Mouse (Mus musculus) cortical plate, adult 2 months (tissue): ENCODE measurements at regions not wholly inside any gene's neighbourhood (a gene's known extent, or its start where the extent isn't known, plus 50 kb on each side); places are given as distances from the start of the nearest gene placed in this dataset.

ENCODE experiments used
- H3K27ac ChIP-seq: fragments of 200-500 bp; 2 replicates; pipeline ENCODE4 v1.5.1; 2012; ENCODE audit warnings: low read length, control low read depth, inconsistent platforms; ENCODE audit not compliant: insufficient read depth
- H3K4me1 ChIP-seq: fragments of 200-500 bp; 2 replicates; pipeline ENCODE4 v1.6.1; 2011; ENCODE audit warnings: low read length; ENCODE audit not compliant: control insufficient read depth, insufficient read depth
- H3K4me3 ChIP-seq: fragments of 200-500 bp; 2 replicates; pipeline ENCODE4 v1.5.1; 2011; ENCODE audit warnings: mild to moderate bottlenecking, low read length, control low read depth; ENCODE audit not compliant: insufficient read depth
- CTCF ChIP-seq: fragments of 200-500 bp; IDR thresholded peaks from 2 replicates; pipeline ENCODE4 v1.5.1; 2011; ENCODE audit warnings: mild to moderate bottlenecking, control low read depth, low read length; ENCODE audit not compliant: insufficient read depth; ENCODE audit errors: extremely low read depth
- POLR2A ChIP-seq: fragments of 200-500 bp; IDR thresholded peaks from 2 replicates; pipeline ENCODE4 v1.6.1; 2011; ENCODE audit warnings: mild to moderate bottlenecking, low read length, control low read depth; ENCODE audit not compliant: insufficient read depth; ENCODE audit errors: extremely low read depth

DNA sequence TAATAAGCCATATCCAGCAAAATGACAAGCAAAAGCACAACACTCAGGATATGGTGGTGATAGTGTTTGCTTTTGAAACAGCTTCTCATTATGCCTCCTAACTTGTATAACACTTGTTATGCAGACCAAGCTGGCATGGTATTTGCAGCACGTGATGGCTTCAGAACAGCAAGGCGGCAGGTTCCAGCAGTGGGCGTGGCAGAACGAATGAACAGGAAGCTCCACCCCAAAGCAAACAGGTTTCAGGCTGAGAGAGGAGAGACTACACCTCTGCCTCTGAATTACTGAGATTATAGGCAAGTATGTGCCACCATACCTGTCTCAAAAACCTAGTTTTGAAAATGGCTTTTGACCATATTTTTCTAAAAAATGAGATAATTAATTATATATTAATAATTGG is 145.2 kb downstream of the Tmsb4x start:
- no peak overlapping the region for H3K27ac ChIP-seq

DNA sequence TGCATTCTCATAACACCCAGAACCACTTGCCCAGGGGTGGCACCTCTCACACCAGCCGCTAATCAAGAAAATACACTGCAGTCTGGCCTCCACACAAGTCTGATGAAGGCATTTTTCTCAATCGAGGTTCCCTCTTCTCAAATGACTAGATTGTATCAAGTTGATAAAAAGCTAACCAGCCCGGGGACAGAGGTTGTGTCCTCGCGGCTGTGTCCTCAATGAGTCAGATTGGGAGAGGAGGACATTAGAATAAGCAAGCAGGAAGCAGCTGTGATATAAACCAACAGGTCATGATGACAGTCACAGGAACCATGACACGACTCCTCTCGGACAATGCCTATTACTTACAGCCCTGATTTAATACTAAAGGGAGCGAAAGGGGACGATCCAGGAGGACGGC is 156.7 kb downstream of the Tmsb4x start:
- TF ChIP-seq CTCF (no peak), POLR2A (no peak)
- H3K4me1 ChIP-seq = no peaks in the 10 kb centered on the region; the same call in 1 of the 2 replicates
- no peak overlapping the region for H3K27ac ChIP-seq
- no peak overlapping the region for H3K4me3 ChIP-seq

More for the DNA sequence above, 145.2 kb downstream of the Tmsb4x start:
- Histone ChIP-seq H3K4me3 (no peak overlapping the region), H3K4me1 (no peaks in the 10 kb centered on the region)
- no peak for TF ChIP-seq CTCF
- no peak for TF ChIP-seq POLR2A

DNA sequence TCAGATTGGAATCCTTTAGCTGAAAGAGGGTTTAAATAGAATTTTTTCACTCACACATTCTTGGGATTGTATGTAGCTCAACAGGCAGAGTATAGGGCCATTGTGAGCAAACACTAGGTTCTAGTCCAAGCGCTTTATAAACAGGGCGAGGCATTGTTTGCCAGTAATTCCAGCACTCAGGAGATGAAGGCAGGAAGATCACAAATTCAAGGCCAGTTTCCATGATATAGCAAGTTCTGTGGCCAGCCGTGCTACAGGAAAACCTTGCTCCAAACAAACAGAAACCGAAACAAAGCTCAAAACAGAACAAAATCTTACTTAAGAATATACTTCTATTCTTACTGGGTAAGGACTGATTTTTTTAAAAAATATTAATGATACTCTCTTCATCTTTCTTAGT is 159.0 kb downstream of the Tmsb4x start:
- H3K27ac ChIP-seq = no peak overlapping the region
- no peak overlapping the region for H3K4me3 ChIP-seq
- TF ChIP-seq POLR2A (no peak), CTCF (no peak)
- no peaks in the 10 kb centered on the region for H3K4me1 ChIP-seq

DNA sequence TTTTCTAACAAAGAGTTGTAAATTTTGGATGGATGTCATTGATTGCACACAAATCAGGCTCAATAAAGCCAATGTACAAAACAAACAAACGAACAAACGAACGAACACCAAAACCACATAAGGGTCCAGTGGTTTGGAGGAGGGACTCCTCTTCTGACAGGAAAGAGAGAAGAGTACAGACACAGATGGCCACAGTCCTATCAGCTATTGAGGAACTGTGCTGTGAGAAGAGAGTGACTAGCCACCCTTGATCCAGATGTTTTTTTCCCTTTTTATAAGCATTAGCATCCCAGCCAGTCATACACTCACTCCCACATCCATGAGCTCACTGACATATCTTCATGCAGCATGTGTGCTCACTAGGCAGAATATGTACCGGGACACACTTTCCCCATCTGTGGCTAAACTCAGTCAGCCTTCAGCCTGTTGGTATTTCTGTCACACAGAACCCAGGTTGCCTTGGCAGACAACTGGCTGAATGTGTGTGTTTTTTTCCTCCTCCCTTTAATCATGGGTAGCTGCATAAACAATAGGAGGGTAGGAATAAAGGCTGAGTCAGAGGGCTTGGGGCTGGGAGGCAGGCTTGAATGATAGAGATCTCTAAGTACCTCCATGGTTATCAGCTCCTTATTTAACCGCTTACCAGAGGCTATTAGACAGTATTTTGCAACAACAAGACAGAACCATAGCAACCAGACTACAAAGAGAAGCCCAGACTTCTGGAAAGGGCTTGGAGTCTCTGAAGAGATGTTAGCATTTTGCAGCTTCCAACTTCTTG is 159.7 kb downstream of the Tmsb4x start:
- H3K27ac ChIP-seq = no peak overlapping the region
- no peaks in the 10 kb centered on the region for H3K4me1 ChIP-seq
- TF ChIP-seq CTCF (no peak), POLR2A (no peak)
- H3K4me3 ChIP-seq = no peak overlapping the region

DNA sequence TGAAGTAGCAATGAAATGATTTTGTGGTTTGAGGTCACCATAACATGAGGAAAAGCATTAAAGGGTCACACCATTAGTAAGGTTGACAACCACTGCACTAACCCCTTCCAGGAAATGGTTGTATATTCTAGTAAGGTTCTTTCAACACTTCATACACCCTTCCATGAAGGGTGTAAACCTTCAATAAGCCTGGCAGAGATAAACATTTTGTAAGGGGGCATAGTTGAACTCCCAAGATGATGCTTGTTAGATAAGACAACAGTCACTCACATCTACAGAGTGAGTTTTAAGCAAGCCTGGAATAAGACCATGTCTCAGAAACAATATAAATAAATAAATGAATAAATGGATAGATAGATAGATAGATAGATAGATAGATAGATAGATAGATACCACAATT is 171.1 kb downstream of the Tmsb4x start:
- TF ChIP-seq POLR2A = no peak
- no peak for TF ChIP-seq CTCF
- no peak overlapping the region for H3K27ac ChIP-seq
- no peaks in the 10 kb centered on the region for H3K4me1 ChIP-seq
- H3K4me3 ChIP-seq = no peak overlapping the region

DNA sequence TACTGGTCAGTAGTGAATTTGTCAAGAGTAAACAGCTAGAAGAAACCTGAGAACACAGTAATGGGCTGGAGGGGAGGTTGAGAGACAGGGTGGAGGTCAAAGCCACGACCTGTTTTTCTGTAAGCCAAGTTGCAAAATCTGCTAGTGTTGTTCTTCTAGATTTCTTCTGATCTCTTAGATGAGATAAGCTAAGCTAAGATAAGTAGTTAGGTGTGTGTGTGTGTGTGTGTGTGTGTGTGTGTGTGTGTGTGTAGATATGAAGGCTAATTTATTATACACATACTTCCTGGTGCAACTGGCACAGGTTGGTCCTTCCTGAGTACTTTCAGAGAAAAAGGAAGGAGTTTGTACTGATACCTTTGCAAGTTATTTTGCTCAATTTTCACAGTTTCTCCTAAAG is 172.8 kb downstream of the Tmsb4x start:
- Histone ChIP-seq H3K27ac (no peak overlapping the region), H3K4me1 (no peaks in the 10 kb centered on the region), H3K4me3 (no peak overlapping the region)
- TF ChIP-seq POLR2A (no peak), CTCF (no peak)

DNA sequence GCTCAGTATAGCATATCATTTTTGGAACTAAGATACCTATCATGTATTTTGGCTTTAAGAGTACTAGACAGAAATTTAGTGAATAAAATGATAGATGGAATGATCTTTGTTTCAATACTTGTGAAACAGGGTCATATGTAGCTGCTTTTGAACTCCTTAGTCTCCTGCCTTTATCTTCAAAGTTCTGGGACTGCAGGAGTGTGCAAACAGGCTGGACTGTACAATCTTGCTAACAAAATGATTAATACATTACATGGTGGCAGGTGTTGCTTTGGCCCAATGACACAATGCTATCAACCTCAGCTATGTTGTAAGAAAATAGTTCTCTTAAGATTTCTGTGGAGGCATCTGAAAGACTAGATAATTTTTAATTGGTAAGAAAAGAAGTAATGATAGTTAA is 173.5 kb downstream of the Tmsb4x start:
- Histone ChIP-seq H3K4me3 (no peak overlapping the region), H3K27ac (no peak overlapping the region), H3K4me1 (no peaks in the 10 kb centered on the region)
- TF ChIP-seq CTCF (no peak), POLR2A (no peak)

DNA sequence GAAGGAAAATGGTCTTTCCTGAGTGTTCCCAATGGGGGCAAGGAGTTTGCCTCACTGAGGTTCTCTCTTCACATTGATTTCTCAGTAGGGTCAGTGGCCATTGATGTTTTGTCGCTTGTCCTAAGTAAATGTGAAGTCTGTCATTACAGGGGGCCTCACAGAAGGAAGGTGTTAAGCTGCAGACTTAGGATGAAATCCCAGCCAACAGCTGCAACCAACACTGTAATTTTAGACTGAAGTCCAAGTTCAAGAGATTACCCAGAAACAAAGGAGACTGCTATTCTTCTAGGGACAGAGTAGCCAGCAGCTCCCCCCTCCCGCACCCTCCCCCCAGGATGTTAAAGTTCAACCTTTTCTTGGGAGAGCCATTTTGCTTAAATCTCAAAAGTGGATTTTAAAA is 176.0 kb downstream of the Tmsb4x start:
- TF ChIP-seq CTCF (no peak), POLR2A (no peak)
- Histone ChIP-seq H3K4me1 (no peaks in the 10 kb centered on the region), H3K27ac (no peak overlapping the region), H3K4me3 (no peak overlapping the region)

DNA sequence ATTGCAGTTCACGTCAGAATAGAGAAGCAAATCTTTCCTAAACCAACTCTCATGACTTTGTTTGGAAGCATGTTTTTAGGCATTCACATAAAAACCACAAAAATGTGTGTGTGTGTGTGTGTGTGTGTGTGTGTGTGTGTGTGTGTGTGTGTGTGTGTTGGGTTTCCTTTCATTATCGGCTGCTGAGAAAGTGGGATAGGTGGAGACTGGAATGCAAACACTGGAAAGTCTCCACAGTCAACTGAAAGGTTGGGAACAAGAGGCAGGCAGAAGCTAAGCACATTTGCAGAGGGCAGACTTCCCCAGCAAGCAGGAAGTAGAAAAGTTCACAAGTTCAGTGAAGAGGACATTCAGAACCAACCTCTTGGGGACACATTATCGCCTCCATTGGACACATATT is 176.5 kb downstream of the Tmsb4x start:
- TF ChIP-seq CTCF (no peak), POLR2A (no peak)
- Histone ChIP-seq H3K27ac (no peak overlapping the region), H3K4me3 (no peak overlapping the region), H3K4me1 (no peaks in the 10 kb centered on the region)

DNA sequence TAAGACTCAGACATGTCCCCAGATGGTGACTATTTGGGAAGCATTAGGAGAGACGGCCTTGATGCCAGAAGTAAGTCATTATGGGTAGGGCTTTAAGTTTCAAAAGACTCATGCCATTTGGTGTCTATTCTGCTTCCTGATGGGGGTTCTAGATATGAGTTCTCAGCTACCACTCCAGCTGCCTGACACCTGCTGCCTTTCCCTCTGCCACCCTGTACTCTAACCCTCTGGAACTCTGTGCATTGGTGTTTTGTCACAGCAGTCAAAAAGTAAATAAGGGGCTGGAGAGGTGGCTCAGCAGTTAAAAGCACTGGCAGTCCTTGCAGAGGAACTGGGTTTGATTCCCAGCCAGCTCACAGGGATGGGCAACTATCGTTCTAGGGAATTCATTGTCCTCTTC is 177.6 kb downstream of the Tmsb4x start:
- Histone ChIP-seq H3K4me3 (no peak overlapping the region), H3K27ac (no peak overlapping the region), H3K4me1 (no peaks in the 10 kb centered on the region)
- TF ChIP-seq CTCF = no peak
- TF ChIP-seq POLR2A = no peak

DNA sequence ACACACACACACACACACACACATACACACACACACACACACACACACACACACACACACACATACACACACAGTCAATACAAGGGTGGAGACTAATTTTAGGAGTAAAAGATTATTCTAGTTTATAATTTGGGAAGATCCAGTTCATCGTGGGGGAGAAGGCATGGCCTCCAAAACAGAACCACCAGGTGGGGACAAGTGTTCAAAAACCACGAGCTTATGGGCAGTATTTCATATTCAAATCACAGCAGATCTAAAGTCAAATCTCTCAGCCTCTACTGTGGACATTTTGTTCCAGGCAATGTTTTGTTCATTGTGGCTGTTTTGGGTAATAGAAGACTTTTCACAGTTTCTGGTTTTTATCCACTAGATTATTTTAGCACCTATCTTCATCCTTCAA is 193.5 kb downstream of the Tmsb4x start:
- H3K4me1 ChIP-seq = no peaks in the 10 kb centered on the region
- TF ChIP-seq CTCF (no peak), POLR2A (no peak)
- H3K27ac ChIP-seq = no peak overlapping the region
- no peak overlapping the region for H3K4me3 ChIP-seq
